Mouse (Mus musculus): ENCODE measurements at regions not wholly inside any gene's neighbourhood (a gene's known extent, or its start where the extent isn't known, plus 50 kb on each side); places are given as distances from the start of the nearest gene placed in this dataset.

- Histone ChIP-seq H3K4me3 (no peak overlapping the region), H3K27me3 (replicated peaks; ENCODE audit: low read depth, poor library complexity, severe bottlenecking) (no peaks in the 10 kb centered on the region), H3K4me1 (no peaks in the 10 kb centered on the region), H3K27ac (replicated peaks) (no peak overlapping the region), H3K9me3 (no peaks in the 10 kb centered on the region), H3K36me3 (replicated peaks) (no peaks in the 10 kb centered on the region)
- no peak for DNase-seq (ENCODE audit: low spot score)
- WGBS: 91% methylated on average over 2 of the region's 2 CpGs
Observed at GRCm38 (mm10) chr19:23066726-23067125, 74.3 kb upstream of the Klf9 start.

- no peak for DNase-seq (ENCODE audit: low spot score)
- Histone ChIP-seq H3K27ac (replicated peaks) (no peak overlapping the region), H3K36me3 (replicated peaks) (no peaks in the 10 kb centered on the region), H3K4me3 (no peak overlapping the region), H3K9me3 (no peaks in the 10 kb centered on the region), H3K4me1 (no peaks in the 10 kb centered on the region), H3K27me3 (replicated peaks; ENCODE audit: low read depth, poor library complexity, severe bottlenecking) (no peaks in the 10 kb centered on the region)
- WGBS: 90% methylated on average over 3 of the region's 3 CpGs
Observed at GRCm38 (mm10) chr19:23068600-23068999, 72.4 kb upstream of the Klf9 start.

DNA sequence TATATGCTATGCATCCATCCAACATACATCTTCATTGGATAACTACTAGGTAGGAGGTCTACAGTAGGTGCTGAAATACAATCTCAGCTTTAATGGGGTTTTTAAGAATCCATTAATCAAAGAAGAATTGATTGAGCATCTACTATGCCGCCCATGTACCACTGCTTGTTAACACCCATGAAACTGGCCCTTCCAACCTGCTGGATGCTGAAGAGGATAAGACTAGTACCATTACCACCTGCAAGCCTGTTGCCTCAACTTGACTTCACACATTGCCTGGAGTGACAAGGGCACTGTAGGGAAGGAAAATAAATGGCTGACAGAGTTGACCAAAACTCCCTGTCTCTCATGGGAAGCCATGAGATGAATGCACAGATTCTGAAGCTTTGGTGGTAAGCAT, 71.4 kb upstream of the Klf9 start:
- no peaks in the 10 kb centered on the region for H3K36me3 ChIP-seq (replicated peaks)
- no peak overlapping the region for H3K27ac ChIP-seq (replicated peaks)
- no peak overlapping the region for H3K4me3 ChIP-seq
- H3K9me3 ChIP-seq: no peaks in the 10 kb centered on the region
- no peaks in the 10 kb centered on the region for H3K4me1 ChIP-seq
- no peak for DNase-seq (ENCODE audit: low spot score)
- no peaks in the 10 kb centered on the region for H3K27me3 ChIP-seq (replicated peaks; ENCODE audit: low read depth, poor library complexity, severe bottlenecking)
- WGBS: 92% methylated on average over 1 of the region's 1 CpGs

GRCm38 (mm10) chr19:23071000-23071399, 70.0 kb upstream of the Klf9 start:
- WGBS: 79% methylated on average over 1 of the region's 1 CpGs
- Histone ChIP-seq H3K4me3 (no peak overlapping the region), H3K9me3 (no peaks in the 10 kb centered on the region), H3K27ac (replicated peaks) (no peak overlapping the region), H3K27me3 (replicated peaks; ENCODE audit: low read depth, poor library complexity, severe bottlenecking) (no peaks in the 10 kb centered on the region), H3K36me3 (replicated peaks) (no peaks in the 10 kb centered on the region), H3K4me1 (no peaks in the 10 kb centered on the region)
- no peak for DNase-seq (ENCODE audit: low spot score)

- Histone ChIP-seq H3K36me3 (replicated peaks) (no peaks in the 10 kb centered on the region), H3K9me3 (no peaks in the 10 kb centered on the region), H3K4me3 (no peak overlapping the region), H3K4me1 (no peaks in the 10 kb centered on the region), H3K27me3 (replicated peaks; ENCODE audit: low read depth, poor library complexity, severe bottlenecking) (no peaks in the 10 kb centered on the region), H3K27ac (replicated peaks) (no peak overlapping the region)
- no peak for DNase-seq (ENCODE audit: low spot score)
- 81% methylated on average over 14 of the region's 14 CpGs for WGBS
Observed at GRCm38 (mm10) chr19:23074602-23075570, 66.1 kb upstream of the Klf9 start.

DNA sequence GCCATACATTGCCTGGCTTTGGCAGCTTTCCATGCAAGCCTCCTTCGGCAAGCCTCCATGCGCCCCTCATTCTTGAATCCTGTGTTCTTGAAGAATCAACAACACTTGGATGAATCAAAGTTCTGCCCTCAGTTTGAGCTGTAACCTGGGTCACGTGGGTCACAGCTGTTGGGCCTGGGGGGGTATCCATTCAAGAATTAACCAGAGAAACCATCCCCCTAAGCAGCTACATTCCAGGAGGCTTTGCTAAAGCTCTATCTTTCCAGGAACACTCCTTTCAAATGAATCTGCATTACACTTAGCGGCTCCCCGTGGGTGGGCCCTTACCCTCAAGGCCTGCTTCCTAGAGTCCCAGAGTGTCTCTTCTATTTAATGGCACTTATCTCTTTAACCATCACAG, 65.2 kb upstream of the Klf9 start:
- DNase-seq (ENCODE audit: low spot score): peak; percentile 14
- H3K9me3 ChIP-seq: no peaks in the 10 kb centered on the region
- 46% methylated on average over 5 of the region's 5 CpGs for WGBS
- H3K4me3 ChIP-seq: no peak overlapping the region
- H3K27me3 ChIP-seq (replicated peaks; ENCODE audit: low read depth, poor library complexity, severe bottlenecking): no peaks in the 10 kb centered on the region
- no peak overlapping the region for H3K27ac ChIP-seq (replicated peaks)
- no peaks in the 10 kb centered on the region for H3K36me3 ChIP-seq (replicated peaks)
- H3K4me1 ChIP-seq: no peaks in the 10 kb centered on the region

- H3K4me1 ChIP-seq: no peaks in the 10 kb centered on the region
- H3K9me3 ChIP-seq: no peaks in the 10 kb centered on the region
- no peak overlapping the region for H3K4me3 ChIP-seq
- H3K27ac ChIP-seq (replicated peaks): no peak overlapping the region
- 81% methylated on average over 7 of the region's 7 CpGs for WGBS
- no peaks in the 10 kb centered on the region for H3K36me3 ChIP-seq (replicated peaks)
- H3K27me3 ChIP-seq (replicated peaks; ENCODE audit: low read depth, poor library complexity, severe bottlenecking): no peaks in the 10 kb centered on the region
- no peak for DNase-seq (ENCODE audit: low spot score)
Observed at GRCm38 (mm10) chr19:23085173-23085660, 55.8 kb upstream of the Klf9 start.

DNA sequence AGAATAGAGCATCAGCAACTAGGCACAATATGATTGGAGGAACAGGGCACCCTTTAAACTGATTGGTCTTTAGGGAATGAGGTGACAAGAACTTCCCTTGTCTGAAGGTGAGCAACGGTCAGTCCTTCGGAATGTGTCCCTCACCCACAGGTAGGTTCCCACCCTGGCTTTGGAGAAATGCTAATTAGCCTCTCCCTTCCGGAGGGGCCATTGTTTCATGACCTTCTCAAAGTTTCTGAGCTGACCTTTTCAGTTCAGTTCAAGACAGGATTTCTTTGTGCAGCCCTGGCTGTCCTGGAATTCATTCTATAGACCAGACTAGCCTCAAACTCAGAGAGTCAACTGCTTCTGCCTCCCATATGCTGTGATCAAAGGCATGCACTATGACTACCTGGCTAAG, 53.5 kb upstream of the Klf9 start:
- no peaks in the 10 kb centered on the region for H3K36me3 ChIP-seq (replicated peaks)
- no peaks in the 10 kb centered on the region for H3K4me1 ChIP-seq
- WGBS: 88% methylated on average over 3 of the region's 3 CpGs
- no peak for DNase-seq (ENCODE audit: low spot score)
- H3K4me3 ChIP-seq: no peak overlapping the region
- no peaks in the 10 kb centered on the region for H3K27me3 ChIP-seq (replicated peaks; ENCODE audit: low read depth, poor library complexity, severe bottlenecking)
- no peak overlapping the region for H3K27ac ChIP-seq (replicated peaks)
- no peaks in the 10 kb centered on the region for H3K9me3 ChIP-seq

DNA sequence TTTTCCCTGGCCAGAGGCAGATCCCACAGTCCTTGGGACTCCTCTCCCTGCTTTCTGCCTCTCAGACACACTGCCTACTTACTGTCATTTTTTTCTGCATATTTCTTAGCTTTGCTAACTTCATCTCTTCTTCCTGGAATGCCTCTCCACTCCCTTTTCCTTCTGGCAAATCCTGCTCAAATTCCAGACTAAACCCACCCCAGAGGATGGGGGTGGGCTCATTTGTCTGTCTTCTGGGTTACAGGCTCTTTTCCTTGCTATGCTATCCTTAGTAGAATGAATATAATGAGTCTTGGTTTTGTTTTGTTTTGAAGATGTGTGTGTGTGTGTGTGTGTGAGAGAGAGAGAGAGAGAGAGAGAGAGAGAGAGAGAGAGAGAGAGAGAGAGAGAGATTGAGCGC, 51.9 kb upstream of the Klf9 start:
- Histone ChIP-seq H3K4me1 (no peaks in the 10 kb centered on the region), H3K9me3 (no peaks in the 10 kb centered on the region), H3K36me3 (replicated peaks) (no peaks in the 10 kb centered on the region), H3K4me3 (no peak overlapping the region), H3K27me3 (replicated peaks; ENCODE audit: low read depth, poor library complexity, severe bottlenecking) (no peaks in the 10 kb centered on the region), H3K27ac (replicated peaks) (no peak overlapping the region)
- no peak for DNase-seq (ENCODE audit: low spot score)
- 86% methylated on average over 1 of the region's 1 CpGs for WGBS

DNA sequence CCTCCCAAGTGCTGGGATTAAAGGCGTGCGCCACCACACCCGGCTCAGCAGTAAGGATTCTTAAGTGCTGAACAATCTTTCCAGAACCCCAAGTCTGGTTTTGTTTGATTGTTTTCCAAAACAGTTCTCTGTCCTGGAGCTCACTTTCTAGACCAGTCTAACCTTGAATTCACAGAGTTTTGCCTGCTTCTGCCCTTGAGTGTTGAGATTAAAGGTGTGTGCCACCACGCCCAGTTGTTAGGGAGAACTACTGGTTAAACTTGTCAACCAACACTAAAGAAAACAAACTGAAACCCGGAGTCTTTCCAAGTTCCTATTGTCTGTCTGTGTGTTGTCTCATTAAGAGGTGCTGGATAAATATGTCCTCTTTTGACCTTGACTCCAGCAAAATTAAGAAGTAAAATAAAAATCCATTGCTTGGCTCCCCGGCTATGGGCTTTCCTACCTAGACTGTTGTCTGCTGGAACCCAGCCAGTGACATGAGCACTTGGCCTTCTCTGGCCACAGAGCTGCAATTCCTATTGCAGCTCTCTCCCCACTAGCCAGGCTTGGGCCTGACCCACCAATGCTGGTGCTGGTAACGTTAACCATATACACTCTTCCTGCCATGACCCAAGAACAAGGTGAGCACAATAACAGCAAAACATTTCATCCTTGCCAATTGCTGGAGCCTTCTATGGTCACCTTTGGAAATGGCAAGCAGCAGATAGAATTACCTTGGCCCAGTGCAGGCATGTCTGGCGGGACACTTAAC, 51.1 kb upstream of the Klf9 start:
- 89% methylated on average over 8 of the region's 8 CpGs for WGBS
- DNase-seq (ENCODE audit: low spot score): no peak
- H3K27me3 ChIP-seq (replicated peaks; ENCODE audit: low read depth, poor library complexity, severe bottlenecking): no peaks in the 10 kb centered on the region
- no peaks in the 10 kb centered on the region for H3K9me3 ChIP-seq
- H3K27ac ChIP-seq (replicated peaks): no peak overlapping the region
- H3K36me3 ChIP-seq (replicated peaks): no peaks in the 10 kb centered on the region
- no peak overlapping the region for H3K4me3 ChIP-seq
- H3K4me1 ChIP-seq: no peaks in the 10 kb centered on the region

Data from embryonic facial prominence, embryonic 10.5 days (tissue).